Mouse (Mus musculus): ENCODE measurements around the gene Inpp1. TPM values are rescaled to one million over a fixed set of nuclear protein-coding genes. Genes with fewer than 3 reads are reported as not detected.

The Inpp1 gene
- total and polyA plus RNA-seq, 3 experiments: 8.9 to 20.6 (median 18.3) TPM

DNA sequence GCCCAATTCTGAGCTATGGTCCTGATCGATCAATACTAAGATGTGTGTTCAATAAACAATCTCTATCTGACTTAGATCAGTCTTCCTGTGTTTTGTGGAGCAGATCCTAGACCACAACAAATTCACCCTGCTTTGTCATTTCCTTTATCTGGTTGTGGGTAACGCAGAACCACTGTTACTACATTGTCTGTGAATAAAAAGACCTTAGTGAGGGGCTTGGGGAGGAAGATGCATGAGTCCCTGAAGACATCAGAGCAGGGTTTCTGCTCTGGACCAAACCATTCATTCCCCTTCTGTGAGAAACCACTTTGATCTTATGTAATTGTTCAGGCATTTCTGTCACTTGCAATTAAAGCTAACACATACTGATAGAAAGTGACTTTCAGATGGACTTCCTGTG, 63.7 kb downstream of the Inpp1 start:
- H3K36me3 ChIP-seq (ENCODE audit: control insufficient read depth, insufficient read depth, low read length): no peaks in the 10 kb centered on the region
- intact Hi-C loops (cut with DNase I): loop anchor here (10.0 kb wide), 1 partner anchor 259 kb away; no protein-coding TSS in a partner anchor
- H3K4me3 ChIP-seq: no peak overlapping the region
- DNase-seq: no peak
- no peaks in the 10 kb centered on the region for H3K27me3 ChIP-seq (ENCODE audit: control insufficient read depth, insufficient read depth, low read length)
- H3K27ac ChIP-seq: no peak overlapping the region
- no peak overlapping the region for H3K9ac ChIP-seq (ENCODE audit: low read depth, low read length)
- H3K4me1 ChIP-seq (ENCODE audit: control insufficient read depth, insufficient read depth, low read length): no peaks in the 10 kb centered on the region
- H3K79me2 ChIP-seq (replicated peaks; ENCODE audit: control insufficient read depth, insufficient read depth, low read length): no peaks in the 10 kb centered on the region
- WGBS: 83% methylated on average over 2 of the region's 2 CpGs
- TF ChIP-seq EP300 (IDR thresholded peaks at IDR 0.05; ENCODE audit: insufficient read depth, low read depth, low read length) (no peak), CTCF (IDR thresholded peaks at IDR 0.05) (no peak), POLR2A (IDR thresholded peaks at IDR 0.05; ENCODE audit: insufficient read depth, low read depth, low read length) (no peak)

- Histone ChIP-seq H3K4me3 (no peak overlapping the region), H3K36me3 (ENCODE audit: control insufficient read depth, insufficient read depth, low read length) (no peaks in the 10 kb centered on the region), H3K4me1 (ENCODE audit: control insufficient read depth, insufficient read depth, low read length) (no peaks in the 10 kb centered on the region), H3K79me2 (replicated peaks; ENCODE audit: control insufficient read depth, insufficient read depth, low read length) (no peaks in the 10 kb centered on the region), H3K27ac (peak overlapping the region; percentile 11; the same call in 1 of the 2 replicates), H3K27me3 (ENCODE audit: control insufficient read depth, insufficient read depth, low read length) (no peaks in the 10 kb centered on the region), H3K9ac (ENCODE audit: low read depth, low read length) (no peak overlapping the region)
- TF ChIP-seq EP300 (IDR thresholded peaks at IDR 0.05; ENCODE audit: insufficient read depth, low read depth, low read length) (no peak), POLR2A (IDR thresholded peaks at IDR 0.05; ENCODE audit: insufficient read depth, low read depth, low read length) (no peak), CTCF (IDR thresholded peaks at IDR 0.05) (no peak)
- no peak for DNase-seq
- 34% methylated on average over 3 of the region's 3 CpGs for WGBS
- intact Hi-C loops (cut with DNase I): loop anchor here (10.0 kb wide), 1 partner anchor 258 kb away; no protein-coding TSS in a partner anchor
Observed at GRCm38 (mm10) chr1:52752706-52753105, 64.8 kb downstream of the Inpp1 start.

GRCm38 (mm10) chr1:52751634-52752033, 65.9 kb downstream of the Inpp1 start:
- H3K9ac ChIP-seq (ENCODE audit: low read depth, low read length): no peak overlapping the region
- no peaks in the 10 kb centered on the region for H3K79me2 ChIP-seq (replicated peaks; ENCODE audit: control insufficient read depth, insufficient read depth, low read length)
- no peak for DNase-seq
- no peak overlapping the region for H3K27ac ChIP-seq
- H3K27me3 ChIP-seq (ENCODE audit: control insufficient read depth, insufficient read depth, low read length): no peaks in the 10 kb centered on the region
- TF ChIP-seq CTCF (IDR thresholded peaks at IDR 0.05) (no peak), EP300 (IDR thresholded peaks at IDR 0.05; ENCODE audit: insufficient read depth, low read depth, low read length) (no peak), POLR2A (IDR thresholded peaks at IDR 0.05; ENCODE audit: insufficient read depth, low read depth, low read length) (no peak)
- no peak overlapping the region for H3K4me3 ChIP-seq
- intact Hi-C loops (cut with DNase I): loop anchor here (10.0 kb wide), 1 partner anchor 257 kb away; no protein-coding TSS in a partner anchor
- H3K36me3 ChIP-seq (ENCODE audit: control insufficient read depth, insufficient read depth, low read length): no peaks in the 10 kb centered on the region
- H3K4me1 ChIP-seq (ENCODE audit: control insufficient read depth, insufficient read depth, low read length): no peaks in the 10 kb centered on the region
- WGBS: 82% methylated on average over 1 of the region's 1 CpGs

DNA sequence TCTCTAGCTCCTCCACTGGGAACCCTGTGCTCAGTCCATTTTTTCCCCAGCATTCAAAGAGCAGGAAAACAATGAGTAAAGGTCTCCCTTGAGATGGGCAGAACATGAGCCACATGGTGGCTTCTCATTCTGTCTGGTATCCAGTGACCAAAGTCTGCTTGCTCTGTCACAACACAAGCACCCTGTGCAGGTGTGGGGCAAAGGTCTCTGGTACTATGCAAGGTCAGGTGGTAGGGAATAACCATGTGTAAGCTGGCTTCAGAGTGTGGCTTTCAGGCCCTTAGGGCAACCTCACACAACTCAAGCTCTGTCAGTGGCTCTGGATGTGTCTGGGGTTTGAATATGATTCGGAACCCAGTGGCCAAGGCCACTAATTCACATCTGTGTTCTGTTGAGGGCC, 67.5 kb downstream of the Inpp1 start:
- TF ChIP-seq POLR2A (IDR thresholded peaks at IDR 0.05; ENCODE audit: insufficient read depth, low read depth, low read length): no peak
- TF ChIP-seq EP300 (IDR thresholded peaks at IDR 0.05; ENCODE audit: insufficient read depth, low read depth, low read length): no peak
- TF ChIP-seq CTCF (IDR thresholded peaks at IDR 0.05): no peak
- intact Hi-C loops (cut with DNase I): loop anchor here (2.0 to 10.0 kb wide), 3 partner anchors 67 to 449 kb away; partner anchors contain the start of gene Inpp1
- Histone ChIP-seq H3K27ac (no peak overlapping the region), H3K9ac (ENCODE audit: low read depth, low read length) (no peak overlapping the region), H3K36me3 (ENCODE audit: control insufficient read depth, insufficient read depth, low read length) (no peaks in the 10 kb centered on the region), H3K79me2 (replicated peaks; ENCODE audit: control insufficient read depth, insufficient read depth, low read length) (no peaks in the 10 kb centered on the region), H3K4me1 (ENCODE audit: control insufficient read depth, insufficient read depth, low read length) (no peaks in the 10 kb centered on the region), H3K4me3 (no peak overlapping the region), H3K27me3 (ENCODE audit: control insufficient read depth, insufficient read depth, low read length) (no peaks in the 10 kb centered on the region)
- DNase-seq: no peak
- 93% methylated on average over 1 of the region's 1 CpGs for WGBS

DNA sequence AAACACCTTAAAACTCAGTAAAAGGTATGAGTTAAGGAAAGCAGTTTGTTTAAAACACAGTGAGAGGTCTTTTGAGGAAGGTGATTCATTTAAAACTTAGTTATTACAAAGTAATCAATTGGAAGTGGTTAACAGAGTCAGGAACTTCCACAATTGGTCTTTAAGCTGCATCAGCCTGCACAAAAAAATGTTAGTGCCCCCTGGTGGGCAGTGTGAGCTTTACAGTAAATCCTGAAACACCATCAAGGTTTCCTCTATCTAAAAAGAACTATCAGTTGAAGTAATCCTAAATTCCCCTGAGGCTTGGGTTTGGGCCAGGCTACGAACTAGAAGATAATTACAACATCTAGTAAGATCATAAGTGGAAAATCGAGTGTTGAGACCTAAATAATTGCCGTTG, 69.2 kb downstream of the Inpp1 start:
- Histone ChIP-seq H3K27me3 (ENCODE audit: control insufficient read depth, insufficient read depth, low read length) (no peaks in the 10 kb centered on the region), H3K27ac (no peak overlapping the region), H3K4me1 (ENCODE audit: control insufficient read depth, insufficient read depth, low read length) (no peaks in the 10 kb centered on the region), H3K4me3 (no peak overlapping the region), H3K79me2 (replicated peaks; ENCODE audit: control insufficient read depth, insufficient read depth, low read length) (no peaks in the 10 kb centered on the region), H3K9ac (ENCODE audit: low read depth, low read length) (no peak overlapping the region), H3K36me3 (ENCODE audit: control insufficient read depth, insufficient read depth, low read length) (no peaks in the 10 kb centered on the region)
- DNase-seq: peak; percentile 49 to 69
- 12% methylated on average over 3 of the region's 3 CpGs for WGBS
- TF ChIP-seq POLR2A (IDR thresholded peaks at IDR 0.05; ENCODE audit: insufficient read depth, low read depth, low read length) (no peak), CTCF (IDR thresholded peaks at IDR 0.05) (peak; percentile 92)
- intact Hi-C loops (cut with DNase I): loop anchor here (1.0 to 5.0 kb wide), 3 partner anchors 69 to 447 kb away; partner anchors contain the start of gene Inpp1

DNA sequence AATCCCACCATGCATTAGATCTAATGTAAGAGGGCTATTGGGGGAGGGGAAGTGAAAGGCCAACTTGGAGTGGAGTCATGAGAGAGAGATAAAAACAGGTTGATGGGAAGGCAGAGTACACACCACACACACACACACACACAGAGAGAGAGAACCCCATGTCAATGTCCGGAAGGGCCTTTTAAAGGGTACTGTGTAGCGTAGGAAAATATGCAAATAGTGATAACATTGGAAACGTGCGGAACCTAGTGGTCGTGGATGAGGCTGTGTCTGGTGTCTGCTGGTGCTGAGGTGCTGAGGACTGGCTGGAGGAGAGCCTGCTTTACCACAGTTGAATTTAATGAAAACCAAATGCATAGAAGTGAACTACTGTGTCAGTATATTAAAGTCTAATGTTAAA, 74.9 kb downstream of the Inpp1 start:
- TF ChIP-seq POLR2A (IDR thresholded peaks at IDR 0.05; ENCODE audit: insufficient read depth, low read depth, low read length) (no peak), CTCF (IDR thresholded peaks at IDR 0.05) (no peak), EP300 (IDR thresholded peaks at IDR 0.05; ENCODE audit: insufficient read depth, low read depth, low read length) (no peak)
- H3K4me1 ChIP-seq (ENCODE audit: control insufficient read depth, insufficient read depth, low read length): no peaks in the 10 kb centered on the region
- H3K4me3 ChIP-seq: no peak overlapping the region
- WGBS: 58% methylated on average over 5 of the region's 5 CpGs
- no peaks in the 10 kb centered on the region for H3K79me2 ChIP-seq (replicated peaks; ENCODE audit: control insufficient read depth, insufficient read depth, low read length)
- no peaks in the 10 kb centered on the region for H3K27me3 ChIP-seq (ENCODE audit: control insufficient read depth, insufficient read depth, low read length)
- no peak overlapping the region for H3K27ac ChIP-seq
- no peak for DNase-seq
- H3K9ac ChIP-seq (ENCODE audit: low read depth, low read length): no peak overlapping the region
- intact Hi-C loops (cut with DNase I): no loop called here
- H3K36me3 ChIP-seq (ENCODE audit: control insufficient read depth, insufficient read depth, low read length): no peaks in the 10 kb centered on the region

Other genes with a start within 250 kb of the Inpp1 start
- under 1 TPM; 0.93 to 0.97 TPM for gene Nemp2, start 187.0 kb downstream of the Inpp1 start, total RNA-seq (2021)
- 2.4 and 3.1 TPM in 2 replicates for gene Nemp2, start 187.0 kb downstream of the Inpp1 start, polyA plus RNA-seq (2012; rRNA removed)
- gene Mfsd6, start 90.2 kb downstream of the Inpp1 start, total RNA-seq (2021): 10 to 100 TPM; 18.9 to 20.1 TPM
- 10.3 and 15.8 TPM in 2 replicates for gene Mfsd6, start 90.2 kb downstream of the Inpp1 start, polyA plus RNA-seq (2012; rRNA removed)
- 10 to 100 TPM; 70.5 to 86.8 TPM for gene Hibch, start 27.2 kb upstream of the Inpp1 start, total RNA-seq (2021)
- gene Hibch, start 27.2 kb upstream of the Inpp1 start, polyA plus RNA-seq (2012; rRNA removed): 52.8 and 76.2 TPM in 2 replicates
- 1 to 10 TPM; 1.2 to 1.6 TPM for gene 1700019D03Rik, start 202.5 kb upstream of the Inpp1 start, total RNA-seq (2021)
- gene 1700019D03Rik, start 202.5 kb upstream of the Inpp1 start, polyA plus RNA-seq (2012; rRNA removed): 1.4 and 2.0 TPM in 2 replicates
- under 1 TPM; 0.37 to 0.43 TPM for gene Mstn, start 244.0 kb upstream of the Inpp1 start, total RNA-seq (2021)
- 0.21 and 1.4 TPM in 2 replicates for gene Mstn, start 244.0 kb upstream of the Inpp1 start, polyA plus RNA-seq (2012; rRNA removed)

All from heart, adult 2 months (tissue).